Mouse (Mus musculus): ENCODE measurements around the gene Pik3r1. TPM values are rescaled to one million over a fixed set of nuclear protein-coding genes. Genes with fewer than 3 reads are reported as not detected.

Gene Pik3r1
- total RNA-seq, 2 experiments from 2014 or later: 21.7 to 30.2 TPM

DNA sequence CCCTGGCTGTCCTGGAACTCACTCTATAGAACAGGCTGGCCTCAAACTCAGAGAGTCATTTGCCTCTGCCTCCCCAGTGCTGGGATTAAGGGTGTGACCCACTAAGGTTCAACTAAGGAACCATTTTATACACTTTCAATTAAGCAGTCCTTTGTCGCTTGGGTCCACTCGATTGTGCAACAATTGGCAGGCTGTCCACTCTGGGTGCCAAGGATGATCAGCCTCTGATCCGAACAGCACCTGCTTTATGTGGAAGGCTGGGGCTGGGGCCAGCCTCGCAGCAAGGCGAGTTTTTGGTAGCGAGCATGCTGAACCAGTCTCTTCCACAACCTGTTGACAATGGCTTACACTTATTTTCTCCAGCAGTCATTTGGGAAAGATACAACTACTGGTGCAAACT, 29.2 kb downstream of the Pik3r1 start:
- DNase-seq (ENCODE audit: low spot score): peak; percentile 82

DNA sequence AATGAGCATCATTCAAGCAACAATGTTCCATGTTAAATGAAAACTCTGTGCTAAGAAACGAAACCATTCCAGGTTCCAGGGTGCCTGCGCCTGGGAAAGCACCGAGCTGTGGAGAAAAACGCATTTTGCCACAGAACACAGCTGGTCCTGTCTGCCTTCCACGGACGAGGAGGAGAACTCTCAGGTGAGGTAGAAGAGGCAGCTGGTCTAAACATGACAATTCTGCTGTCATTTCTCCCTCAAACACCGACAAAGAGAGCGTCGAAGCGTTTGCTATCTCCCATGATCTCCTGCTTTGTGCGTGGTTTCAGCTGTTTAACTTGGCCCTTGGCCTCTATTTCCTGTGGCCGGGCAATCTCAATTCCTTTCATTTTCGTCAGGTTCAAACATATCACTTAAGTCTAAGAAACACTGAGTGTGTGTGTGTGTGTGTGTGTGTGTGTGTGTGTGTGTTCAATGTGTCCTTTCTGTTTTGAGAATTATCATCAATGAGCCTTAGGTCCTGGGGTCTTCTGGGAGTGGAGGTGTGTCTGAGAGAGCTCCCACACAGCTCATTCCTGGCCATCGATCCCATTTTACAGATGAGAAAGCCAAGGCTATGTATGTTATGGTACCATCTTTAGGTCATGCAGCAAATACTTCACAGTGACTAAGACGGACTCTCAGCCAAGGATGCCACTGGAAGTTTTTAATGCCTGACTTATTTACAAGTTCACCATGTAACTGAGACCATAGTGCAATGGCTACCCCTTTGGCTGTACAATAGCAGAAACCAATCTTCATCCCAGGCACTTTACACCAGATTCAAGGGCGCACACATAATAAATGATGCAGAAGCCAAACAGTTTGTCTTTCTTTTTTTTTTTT, 31.3 kb downstream of the Pik3r1 start:
- DNase-seq (ENCODE audit: low spot score): no peak

DNA sequence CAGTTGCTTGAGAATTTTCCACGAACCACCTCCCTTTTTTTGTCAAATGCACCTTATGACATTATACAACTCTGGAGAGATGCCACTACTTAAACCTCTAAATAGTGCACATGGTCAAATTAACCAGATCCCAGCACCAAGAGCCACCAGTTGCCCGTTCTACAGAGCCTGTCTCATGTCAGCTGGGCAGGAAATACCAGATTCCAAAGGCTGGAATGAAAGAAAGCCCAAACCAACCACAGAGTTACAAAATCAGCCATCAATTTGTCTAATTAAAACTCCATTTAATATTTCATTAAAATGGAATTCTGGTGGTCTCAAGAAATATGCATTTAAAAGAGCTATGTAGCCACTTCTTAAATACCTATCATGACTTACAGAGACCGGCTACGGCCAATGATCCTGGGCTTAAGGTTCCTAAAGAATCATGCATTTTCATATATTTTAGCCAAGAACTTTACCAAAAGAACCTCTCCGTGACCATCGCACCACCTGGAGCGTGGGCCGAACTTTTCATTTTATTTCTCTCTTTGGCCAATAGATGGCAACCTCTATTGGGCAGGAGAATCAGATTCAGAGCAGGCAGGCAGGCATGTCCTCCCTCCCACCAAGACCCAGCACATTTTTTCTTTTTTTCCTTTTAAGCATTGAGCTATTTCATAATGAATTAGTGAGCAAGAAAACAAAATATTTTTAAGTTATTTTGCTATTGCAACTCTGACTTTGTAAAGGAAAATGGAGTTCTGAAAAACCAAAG, 32.5 kb downstream of the Pik3r1 start:
- DNase-seq (ENCODE audit: low spot score): no peak

DNA sequence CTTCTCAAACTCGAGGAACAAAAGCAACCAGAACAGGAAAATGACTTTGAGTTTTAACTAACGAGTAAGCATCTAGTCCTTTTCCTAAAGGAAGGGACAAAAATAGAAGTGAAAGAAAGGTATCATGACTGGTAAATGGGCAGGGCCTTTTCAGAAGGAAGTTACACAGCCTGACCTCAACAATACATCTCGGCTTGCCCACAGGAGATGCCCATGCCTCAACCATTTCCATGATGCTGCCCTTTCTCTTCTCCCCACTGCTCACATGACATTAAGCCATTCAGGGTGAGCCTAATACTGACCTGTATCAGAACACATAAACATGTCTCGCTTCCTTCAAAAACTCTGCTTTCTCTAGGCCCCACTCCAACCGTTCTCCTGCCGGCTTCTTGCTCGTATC, 33.8 kb downstream of the Pik3r1 start:
- DNase-seq (ENCODE audit: low spot score): no peak

DNA sequence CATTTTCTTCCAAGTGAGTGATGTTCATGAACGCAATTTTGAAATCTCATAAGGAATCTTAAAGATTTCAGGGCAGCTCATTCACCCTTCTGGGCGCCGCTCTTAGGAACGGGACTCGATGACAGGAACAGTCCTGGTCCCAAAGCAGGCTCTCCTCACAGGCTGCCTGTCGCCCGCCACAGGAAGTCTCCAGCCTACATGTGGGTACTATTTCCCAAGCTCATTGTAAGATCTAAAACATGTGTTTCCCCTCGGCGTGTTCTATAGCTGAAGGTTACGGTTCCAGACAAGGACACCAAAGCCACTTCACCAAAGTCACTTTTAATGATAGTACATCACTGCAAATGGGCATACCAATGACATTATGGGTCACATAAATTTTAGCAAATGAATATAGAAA, 35.3 kb downstream of the Pik3r1 start:
- DNase-seq (ENCODE audit: low spot score): no peak

- no peak for DNase-seq (ENCODE audit: low spot score)
Observed at GRCm38 (mm10) chr13:101731777-101732176, 36.2 kb downstream of the Pik3r1 start.

GRCm38 (mm10) chr13:101730351-101730750, 37.7 kb downstream of the Pik3r1 start:
- DNase-seq (ENCODE audit: low spot score): no peak

- DNase-seq (ENCODE audit: low spot score): peak; percentile 41
Observed at GRCm38 (mm10) chr13:101729248-101730055, 38.6 kb downstream of the Pik3r1 start.

DNA sequence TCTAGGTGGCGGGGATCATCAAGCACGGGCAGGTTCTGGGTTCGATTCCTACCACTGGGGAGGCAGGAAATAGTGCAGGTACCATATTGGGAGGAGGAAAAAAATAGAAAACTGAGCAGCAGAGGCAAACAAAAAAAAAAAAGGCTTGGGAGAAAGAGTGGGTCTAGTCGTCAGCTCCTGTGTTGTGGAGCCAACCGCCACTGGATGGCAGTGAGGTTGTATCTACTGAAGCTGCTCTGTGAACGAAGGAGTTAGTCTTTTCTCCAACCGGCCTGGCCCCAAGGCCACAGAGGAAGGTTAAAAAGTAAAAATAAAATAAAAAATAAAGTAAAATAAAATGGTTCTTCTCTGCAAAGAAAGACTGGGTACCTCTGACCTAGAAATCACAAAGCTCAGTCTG, 39.2 kb downstream of the Pik3r1 start:
- no peak for DNase-seq (ENCODE audit: low spot score)

DNA sequence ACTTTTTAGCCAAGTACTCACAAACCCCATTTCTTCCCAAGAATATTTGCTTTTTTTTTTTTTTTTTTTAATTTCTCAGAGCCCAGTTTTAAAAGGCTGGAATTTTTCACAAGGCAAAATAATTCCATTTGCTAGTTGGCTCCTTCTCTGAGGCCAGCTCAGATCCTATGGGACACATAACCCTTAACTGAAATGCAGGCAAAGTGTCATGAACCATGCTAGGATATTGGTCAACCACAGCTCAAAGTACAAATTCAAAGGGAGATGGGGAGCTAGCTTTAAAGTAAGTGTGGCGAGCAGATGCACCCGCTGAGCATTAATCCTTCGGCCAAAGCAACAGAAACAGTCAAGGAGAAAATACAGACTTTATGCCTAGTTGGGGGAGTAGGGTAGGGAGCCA, 39.7 kb downstream of the Pik3r1 start:
- no peak for DNase-seq (ENCODE audit: low spot score)

GRCm38 (mm10) chr13:101727837-101728236, 40.2 kb downstream of the Pik3r1 start:
- DNase-seq (ENCODE audit: low spot score): no peak

- DNase-seq (ENCODE audit: low spot score): no peak
Observed at GRCm38 (mm10) chr13:101726922-101727321, 41.1 kb downstream of the Pik3r1 start.

GRCm38 (mm10) chr13:101721901-101722595, 46.0 kb downstream of the Pik3r1 start:
- DNase-seq (ENCODE audit: low spot score): no peak

GRCm38 (mm10) chr13:101721154-101721553, 46.9 kb downstream of the Pik3r1 start:
- DNase-seq (ENCODE audit: low spot score): no peak

- DNase-seq (ENCODE audit: low spot score): peak; percentile 88
Observed at GRCm38 (mm10) chr13:101719312-101719870, 48.6 kb downstream of the Pik3r1 start.

GRCm38 (mm10) chr13:101718744-101719143, 49.3 kb downstream of the Pik3r1 start:
- no peak for DNase-seq (ENCODE audit: low spot score)

GRCm38 (mm10) chr13:101717836-101718235, 50.2 kb downstream of the Pik3r1 start:
- DNase-seq (ENCODE audit: low spot score): no peak

DNA sequence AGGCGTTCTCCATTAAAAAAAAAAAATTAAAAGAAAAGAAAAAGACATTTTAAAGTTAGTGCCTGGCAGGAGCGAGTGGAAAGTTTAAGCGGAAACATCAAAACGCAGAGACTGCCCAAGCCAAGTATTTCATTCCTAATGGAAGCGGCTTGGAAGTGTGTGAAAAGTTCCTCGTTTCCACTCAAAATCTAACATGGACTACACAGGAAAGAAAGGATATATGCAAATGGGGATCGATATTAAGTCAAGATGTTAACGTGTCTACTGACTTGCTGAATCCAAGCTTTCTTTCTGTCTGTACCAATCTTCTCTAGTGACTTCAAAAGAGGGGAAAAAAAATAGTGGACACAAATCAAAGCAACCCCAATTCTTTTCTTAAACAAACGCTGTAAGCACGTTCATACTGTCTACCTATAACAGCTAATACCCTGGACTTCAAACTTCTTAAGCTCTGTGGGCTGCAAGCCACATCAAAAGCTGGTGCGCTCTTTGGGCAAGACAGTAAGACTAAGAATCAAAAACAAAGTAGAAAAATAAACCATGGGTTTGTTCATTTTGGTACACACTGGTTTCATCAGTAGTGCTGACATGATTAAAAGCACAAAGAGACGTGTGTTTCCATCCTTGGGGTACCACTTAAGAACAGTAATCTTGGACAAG, 54.5 kb downstream of the Pik3r1 start:
- DNase-seq (ENCODE audit: low spot score): no peak

DNA sequence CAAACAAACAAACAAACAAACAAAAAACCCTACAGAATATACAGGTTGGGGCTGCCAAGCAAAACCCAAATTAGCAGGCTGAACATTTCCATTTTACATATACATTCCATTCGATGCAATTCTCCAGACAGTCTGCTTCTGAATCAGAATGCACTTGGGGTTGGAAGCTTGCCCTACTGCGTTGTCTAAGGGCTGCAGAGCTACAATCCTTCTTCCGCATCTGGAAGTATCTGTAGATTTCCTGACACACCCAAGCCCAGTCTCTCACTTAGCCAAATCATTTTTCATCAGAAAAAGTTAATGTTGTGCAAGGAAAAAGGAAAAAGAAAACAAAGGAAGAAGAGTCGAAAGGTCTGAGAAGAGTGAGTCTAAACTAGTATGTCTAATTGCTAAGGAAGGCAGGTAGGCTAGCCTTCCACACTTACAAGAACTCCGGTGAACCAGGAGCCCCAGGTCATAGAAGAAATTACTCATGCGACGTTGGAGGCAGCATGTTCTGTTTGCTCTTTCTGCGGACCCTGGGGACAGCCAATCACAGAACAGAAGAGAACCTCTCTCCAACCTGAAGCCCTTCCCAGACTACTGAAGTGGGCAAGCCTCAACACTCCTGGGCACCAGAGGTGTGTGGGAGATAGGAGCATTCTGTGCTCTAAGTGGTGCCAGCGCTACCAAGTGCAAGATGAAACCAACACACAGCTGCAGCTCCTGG, 55.1 kb downstream of the Pik3r1 start:
- DNase-seq (ENCODE audit: low spot score): no peak

DNA sequence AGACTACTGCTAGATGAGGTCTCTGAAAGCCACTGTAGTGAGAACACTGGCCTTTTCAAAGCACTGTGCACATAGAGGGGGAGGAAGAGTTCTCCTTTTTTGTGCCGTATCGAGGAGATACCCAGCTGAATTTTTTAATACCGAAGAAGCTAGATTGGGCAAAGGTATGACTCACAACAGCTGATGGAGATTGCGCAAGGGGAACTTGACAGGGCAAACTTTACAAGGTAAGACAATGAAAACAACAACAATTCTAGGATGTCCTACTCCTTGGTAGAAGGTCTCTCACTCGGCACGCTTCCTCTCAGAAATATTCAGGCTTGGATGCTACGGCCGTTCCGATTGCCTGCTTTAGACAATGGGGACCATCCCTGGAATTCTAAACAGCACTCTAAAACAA, 55.9 kb downstream of the Pik3r1 start:
- no peak for DNase-seq (ENCODE audit: low spot score)
